ENCODE assay signal across 31 mouse cellular contexts in the genomic region with DNA sequence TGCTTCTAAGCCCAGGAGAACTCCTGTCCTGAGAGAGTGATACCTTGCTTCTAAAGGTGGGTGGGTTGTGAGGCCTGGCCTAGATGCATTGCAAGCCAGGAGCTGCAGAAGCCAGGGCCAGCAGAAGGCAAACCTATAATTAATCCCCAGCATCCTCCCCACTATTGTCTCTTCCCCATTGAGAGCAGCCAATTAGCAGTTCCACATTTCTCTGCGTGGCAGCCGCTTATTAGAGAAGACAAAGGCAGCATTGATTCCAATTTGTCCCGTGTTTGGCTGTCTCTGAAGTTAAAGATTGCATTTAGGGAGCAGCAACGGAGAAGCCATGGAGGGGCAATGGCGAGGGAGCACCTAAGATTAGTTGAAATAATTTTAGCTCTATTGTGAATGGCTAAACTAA.
DNase-seq lines count a peak whose midpoint lies in the region; ATAC-seq and TF ChIP-seq lines count a peak whose summit lies in the region.
"Had no signal": no experiment of that assay in that cellular context is flagged by ENCODE, and none has a peak within 500 bp of the region (broad histone marks: within the 10 kb centered on the region; RNA-seq: fewer than 3 reads in every experiment).

No protein-coding gene starts in this region.

- H3K27ac ChIP-seq in hindbrain, embryonic 13.5 days, result peak overlapping the region; percentile 64
- H3K27ac ChIP-seq in hindbrain, embryonic 16.5 days (ENCODE audit: low read depth, low read length), result no peak overlapping the region
- H3K27ac ChIP-seq in forebrain, embryonic 12.5 days, result peak overlapping the region; percentile 53; the same call in 1 of the 2 replicates
- H3K27ac ChIP-seq in forebrain, postnatal 0 days (ENCODE audit: low read depth, low read length), result no peak overlapping the region
- H3K27ac ChIP-seq in heart, embryonic 12.5 days (ENCODE audit: poor library complexity, severe bottlenecking), result no peak overlapping the region
- H3K27ac ChIP-seq: embryonic facial prominence, embryonic 12.5 days; heart, embryonic 10.5 days; kidney, postnatal 0 days; limb, embryonic 10.5 days; limb, embryonic 15.5 days; liver, embryonic 13.5 days; macrophage; midbrain, embryonic 15.5 days; neural tube, embryonic 12.5 days; stomach, embryonic 15.5 days had no signal

- peaks cover 36% of the 10 kb centered on the region for H3K4me1 ChIP-seq in hindbrain, embryonic 13.5 days (replicated peaks)
- peaks cover 9% of the 10 kb centered on the region for H3K4me1 ChIP-seq in hindbrain, embryonic 16.5 days (ENCODE audit: control insufficient read depth, insufficient read depth, low read depth, low read length)
- peaks cover 23% of the 10 kb centered on the region for H3K4me1 ChIP-seq in forebrain, embryonic 12.5 days
- peaks cover 24% of the 10 kb centered on the region for H3K4me1 ChIP-seq in forebrain, postnatal 0 days (ENCODE audit: insufficient read depth)
- H3K4me1 ChIP-seq in heart, embryonic 12.5 days (replicated peaks), result no peaks in the 10 kb centered on the region
- H3K4me1 ChIP-seq: embryonic facial prominence, embryonic 12.5 days; heart, embryonic 10.5 days; limb, embryonic 10.5 days; limb, embryonic 15.5 days; liver, embryonic 13.5 days; stomach, embryonic 15.5 days had no signal

- WGBS in hindbrain, embryonic 13.5 days, result 30% methylated on average over 5 of the region's 5 CpGs
- 25% methylated on average over 5 of the region's 5 CpGs for WGBS in hindbrain, embryonic 16.5 days
- WGBS in forebrain, embryonic 12.5 days, result 4% methylated on average over 5 of the region's 5 CpGs
- WGBS in forebrain, postnatal 0 days, result 11% methylated on average over 5 of the region's 5 CpGs
- 48% methylated on average over 5 of the region's 5 CpGs for WGBS in heart, embryonic 12.5 days

- H3K9ac ChIP-seq in hindbrain, embryonic 13.5 days, result no peak overlapping the region
- H3K9ac ChIP-seq in hindbrain, embryonic 16.5 days (ENCODE audit: low read depth, low read length), result no peak overlapping the region
- H3K9ac ChIP-seq in forebrain, embryonic 12.5 days, result no peak overlapping the region
- H3K9ac ChIP-seq in forebrain, postnatal 0 days, result no peak overlapping the region
- no peak overlapping the region for H3K9ac ChIP-seq in heart, embryonic 12.5 days
- H3K9ac ChIP-seq: embryonic facial prominence, embryonic 12.5 days; limb, embryonic 15.5 days; liver, embryonic 13.5 days; midbrain, embryonic 15.5 days; neural tube, embryonic 12.5 days; stomach, embryonic 15.5 days had no signal

- no peak overlapping the region for H3K4me3 ChIP-seq in hindbrain, embryonic 13.5 days
- no peak overlapping the region for H3K4me3 ChIP-seq in hindbrain, embryonic 16.5 days (ENCODE audit: low read length)
- no peak overlapping the region for H3K4me3 ChIP-seq in forebrain, embryonic 12.5 days (replicated peaks)
- H3K4me3 ChIP-seq in forebrain, postnatal 0 days (ENCODE audit: low read depth, low read length), result no peak overlapping the region
- H3K4me3 ChIP-seq in heart, embryonic 12.5 days, result no peak overlapping the region
- H3K4me3 ChIP-seq: embryonic facial prominence, embryonic 12.5 days; heart, embryonic 10.5 days; limb, embryonic 10.5 days; limb, embryonic 15.5 days; liver, embryonic 13.5 days; midbrain, embryonic 15.5 days; myocyte; neural tube, embryonic 12.5 days; stomach, embryonic 15.5 days had no signal

- no peak for ATAC-seq in hindbrain, embryonic 13.5 days (ENCODE audit: low FRiP score)
- ATAC-seq in hindbrain, embryonic 16.5 days, result no peak
- ATAC-seq in forebrain, embryonic 12.5 days (ENCODE audit: low FRiP score), result peak; percentile 63
- peak; percentile 71; the same call in 1 of the 2 replicates for ATAC-seq in forebrain, postnatal 0 days
- no peak for ATAC-seq in heart, embryonic 12.5 days (ENCODE audit: insufficient number of reproducible peaks, low FRiP score)
- ATAC-seq: intestine, embryonic 16.5 days; midbrain, embryonic 15.5 days had no signal

- no peaks in the 10 kb centered on the region for H3K36me3 ChIP-seq in hindbrain, embryonic 13.5 days
- H3K36me3 ChIP-seq in hindbrain, embryonic 16.5 days (ENCODE audit: control insufficient read depth, insufficient read depth, low read length), result no peaks in the 10 kb centered on the region
- H3K36me3 ChIP-seq in forebrain, embryonic 12.5 days (replicated peaks), result no peaks in the 10 kb centered on the region
- H3K36me3 ChIP-seq in forebrain, postnatal 0 days (ENCODE audit: insufficient read depth), result no peaks in the 10 kb centered on the region
- no peaks in the 10 kb centered on the region for H3K36me3 ChIP-seq in heart, embryonic 12.5 days
- H3K36me3 ChIP-seq: embryonic facial prominence, embryonic 12.5 days; heart, embryonic 10.5 days; limb, embryonic 10.5 days; limb, embryonic 15.5 days; liver, embryonic 13.5 days; midbrain, embryonic 15.5 days; neural tube, embryonic 12.5 days; stomach, embryonic 15.5 days had no signal

- no peak for TF ChIP-seq CTCF in forebrain, postnatal 0 days (IDR thresholded peaks at IDR 0.05; ENCODE audit: low read depth)

- no peak overlapping the region for H3K4me2 ChIP-seq in hindbrain, embryonic 13.5 days
- H3K4me2 ChIP-seq in hindbrain, embryonic 16.5 days (ENCODE audit: low read length), result no peak overlapping the region
- no peak overlapping the region for H3K4me2 ChIP-seq in forebrain, embryonic 12.5 days
- no peak overlapping the region for H3K4me2 ChIP-seq in forebrain, postnatal 0 days (ENCODE audit: low read depth)
- H3K4me2 ChIP-seq in heart, embryonic 12.5 days, result no peak overlapping the region
- H3K4me2 ChIP-seq: embryonic facial prominence, embryonic 12.5 days; limb, embryonic 15.5 days; liver, embryonic 13.5 days; midbrain, embryonic 15.5 days; neural tube, embryonic 12.5 days; stomach, embryonic 15.5 days had no signal

- H3K9me3 ChIP-seq in hindbrain, embryonic 13.5 days, result no peaks in the 10 kb centered on the region
- H3K9me3 ChIP-seq in hindbrain, embryonic 16.5 days (ENCODE audit: control insufficient read depth, low read length), result no peaks in the 10 kb centered on the region
- H3K9me3 ChIP-seq in forebrain, embryonic 12.5 days, result no peaks in the 10 kb centered on the region
- H3K9me3 ChIP-seq in forebrain, postnatal 0 days (ENCODE audit: low read length), result no peaks in the 10 kb centered on the region
- no peaks in the 10 kb centered on the region for H3K9me3 ChIP-seq in heart, embryonic 12.5 days (replicated peaks)
- H3K9me3 ChIP-seq: embryonic facial prominence, embryonic 12.5 days; heart, embryonic 10.5 days; limb, embryonic 10.5 days; limb, embryonic 15.5 days; liver, embryonic 13.5 days; midbrain, embryonic 15.5 days; neural tube, embryonic 12.5 days; stomach, embryonic 15.5 days had no signal

- peaks cover 6% of the 10 kb centered on the region; the same call in 1 of the 2 replicates for H3K27me3 ChIP-seq in hindbrain, embryonic 13.5 days
- H3K27me3 ChIP-seq in hindbrain, embryonic 16.5 days (replicated peaks; ENCODE audit: control insufficient read depth, insufficient read depth, low read length), result no peaks in the 10 kb centered on the region
- H3K27me3 ChIP-seq in forebrain, embryonic 12.5 days, result peaks cover 54% of the 10 kb centered on the region
- H3K27me3 ChIP-seq in forebrain, postnatal 0 days (ENCODE audit: insufficient read depth, low read length), result no peaks in the 10 kb centered on the region
- H3K27me3 ChIP-seq in heart, embryonic 12.5 days (replicated peaks), result peaks cover 26% of the 10 kb centered on the region
- H3K27me3 ChIP-seq: embryonic facial prominence, embryonic 12.5 days; liver, embryonic 13.5 days; midbrain, embryonic 15.5 days; neural tube, embryonic 12.5 days had no signal

- DNase-seq in Muller cell, postnatal 12 days (ENCODE audit: inconsistent ontology term), result peak; percentile 25
- peak; percentile 60 for DNase-seq in forebrain, postnatal 0 days
- no peak for DNase-seq in frontal cortex, adult 2 months (ENCODE audit: extremely low spot score in 1 of 2, low spot score in 1 of 2)
- DNase-seq in right cerebral cortex, postnatal 25 days, result no peak
- DNase-seq: adrenal gland, postnatal 25 days; cerebellum, adult 8-10 months; embryo, embryonic 11 days; gastrocnemius, postnatal 10 days; heart, postnatal 36 days; kidney, adult 8-10 months; kidney, postnatal 4 days; liver, embryonic 13.5 days; lung, adult 18-20 months; lung, postnatal 10 days; right cerebral cortex, postnatal 14 days; thymus, postnatal 14 days had no signal

Comparison
In these comparisons a context has a peak if more than half of its experiments do, and no peak if none do; other contexts are left out.
1. H3K27ac ChIP-seq: peak in hindbrain, embryonic 13.5 days (single experiment) and forebrain, embryonic 12.5 days (single experiment); none in hindbrain, embryonic 16.5 days (single experiment), forebrain, postnatal 0 days (single experiment) and heart, embryonic 12.5 days (single experiment).
2. ATAC-seq: peak in forebrain, embryonic 12.5 days (single experiment) and forebrain, postnatal 0 days (single experiment); none in hindbrain, embryonic 13.5 days (single experiment), hindbrain, embryonic 16.5 days (single experiment) and heart, embryonic 12.5 days (single experiment).
3. DNase-seq: peak in Muller cell, postnatal 12 days (single experiment) and forebrain, postnatal 0 days (single experiment); none in frontal cortex, adult 2 months (0 of 2) and right cerebral cortex, postnatal 25 days (single experiment).